Mouse (Mus musculus): Measurements from ENCODE around the gene Rpp30. TPM values are rescaled to one million over a fixed set of nuclear protein-coding genes. Genes with fewer than 3 reads are reported as not detected.

The Rpp30 gene
- total RNA-seq, 2 experiments from 2014 or later = 16.4 to 19.4 TPM

GRCm38 (mm10) chr19:36124203-36124602, 40.7 kb downstream of the Rpp30 start:
- no peak for DNase-seq (ENCODE audit: low spot score in 2 of 2)

- DNase-seq (ENCODE audit: low spot score in 2 of 2) = no peak
Measured at GRCm38 (mm10) chr19:36128440-36128839, 44.9 kb downstream of the Rpp30 start.

GRCm38 (mm10) chr19:36129213-36129612, 45.7 kb downstream of the Rpp30 start:
- DNase-seq (ENCODE audit: low spot score in 2 of 2) = no peak

- no peak for DNase-seq (ENCODE audit: low spot score in 2 of 2)
Measured at GRCm38 (mm10) chr19:36129643-36130042, 46.1 kb downstream of the Rpp30 start.

GRCm38 (mm10) chr19:36130181-36130580, 46.7 kb downstream of the Rpp30 start:
- DNase-seq (ENCODE audit: low spot score in 2 of 2) = no peak

GRCm38 (mm10) chr19:36131990-36132389, 48.5 kb downstream of the Rpp30 start:
- no peak for DNase-seq (ENCODE audit: low spot score in 2 of 2)

- DNase-seq (ENCODE audit: low spot score in 2 of 2) = no peak
Measured at GRCm38 (mm10) chr19:36133064-36133463, 49.5 kb downstream of the Rpp30 start.

- DNase-seq (ENCODE audit: low spot score in 2 of 2) = no peak
Measured at GRCm38 (mm10) chr19:36133731-36134130, 50.2 kb downstream of the Rpp30 start.

- DNase-seq (ENCODE audit: low spot score in 2 of 2) = no peak
Measured at GRCm38 (mm10) chr19:36143571-36143970, 60.1 kb downstream of the Rpp30 start.

GRCm38 (mm10) chr19:36148578-36148977, 65.1 kb downstream of the Rpp30 start:
- DNase-seq (ENCODE audit: low spot score in 2 of 2) = no peak

GRCm38 (mm10) chr19:36150241-36151007, 66.9 kb downstream of the Rpp30 start:
- no peak for DNase-seq (ENCODE audit: low spot score in 2 of 2)

Other genes with a start within 250 kb of the Rpp30 start
- gene Htr7, start 26.2 kb upstream of the Rpp30 start, total RNA-seq (2021) = 1 to 10 TPM; 1.2 to 1.3 TPM
- gene Ankrd1, start 36.4 kb downstream of the Rpp30 start, total RNA-seq (2021) = 10 to 100 TPM; 10.2 to 13.6 TPM